In genomic region chr3:114971183-114971582, GRCm38 (mm10) we compare ENCODE assay signal across 25 mouse cellular contexts.
"Had no signal": no experiment of that assay in that cellular context is flagged by ENCODE, and none has a peak within 500 bp of the region (broad histone marks: within the 10 kb centered on the region; RNA-seq: fewer than 3 reads in every experiment).

No protein-coding gene starts in this region.

- DNase-seq: gastrocnemius, postnatal 14 days; gastrocnemius, postnatal 36 days; heart, adult 11 months; heart, adult 2 months; heart, postnatal 14 days; heart, postnatal 36 days; kidney, adult 11 months; kidney, adult 2 months; kidney, adult 9 months; kidney, postnatal 14 days; kidney, postnatal 36 days; layer of hippocampus, adult 9-11 months; layer of hippocampus, postnatal 36 days; left cerebral cortex, postnatal 4 days had no signal

- H3K27me3 ChIP-seq: heart, embryonic 13.5 days; heart, embryonic 15.5 days; hindbrain, embryonic 13.5 days; hindbrain, embryonic 15.5 days; kidney, embryonic 15.5 days; limb, embryonic 13.5 days; limb, embryonic 15.5 days had no signal

- H3K4me2 ChIP-seq: heart, embryonic 11.5 days; heart, embryonic 13.5 days; heart, embryonic 15.5 days; hindbrain, embryonic 13.5 days; hindbrain, embryonic 15.5 days; kidney, embryonic 15.5 days; limb, embryonic 13.5 days; limb, embryonic 15.5 days had no signal

- H3K4me3 ChIP-seq: heart, adult 2 months; heart, embryonic 13.5 days; heart, embryonic 15.5 days; hindbrain, embryonic 13.5 days; hindbrain, embryonic 15.5 days; kidney, embryonic 15.5 days; limb, embryonic 13.5 days; limb, embryonic 15.5 days had no signal

- ATAC-seq: hindbrain, postnatal 0 days; intestine, embryonic 16.5 days had no signal

- H3K27ac ChIP-seq: heart, adult 2 months; heart, embryonic 13.5 days; heart, embryonic 15.5 days; hindbrain, embryonic 13.5 days; hindbrain, embryonic 15.5 days; hindbrain, postnatal 0 days; kidney, embryonic 15.5 days; kidney, postnatal 0 days; limb, embryonic 13.5 days; limb, embryonic 15.5 days had no signal

- H3K9ac ChIP-seq: heart, embryonic 13.5 days; heart, embryonic 15.5 days; hindbrain, embryonic 13.5 days; hindbrain, embryonic 15.5 days; kidney, embryonic 15.5 days; limb, embryonic 13.5 days; limb, embryonic 15.5 days had no signal

- H3K36me3 ChIP-seq: heart, embryonic 13.5 days; heart, embryonic 15.5 days; hindbrain, embryonic 13.5 days; hindbrain, embryonic 15.5 days; kidney, embryonic 15.5 days; limb, embryonic 13.5 days; limb, embryonic 15.5 days had no signal

- H3K4me1 ChIP-seq: heart, embryonic 13.5 days; heart, embryonic 15.5 days; kidney, embryonic 15.5 days; limb, embryonic 13.5 days; limb, embryonic 15.5 days had no signal

- H3K9me3 ChIP-seq: heart, embryonic 13.5 days; heart, embryonic 15.5 days; hindbrain, embryonic 13.5 days; hindbrain, embryonic 15.5 days; kidney, embryonic 15.5 days; limb, embryonic 13.5 days; limb, embryonic 15.5 days had no signal
